Mouse (Mus musculus): ENCODE data around the gene Dhrs4. TPM values are rescaled to one million over a fixed set of nuclear protein-coding genes. Genes with fewer than 3 reads are reported as not detected.

Dhrs4 gene
- polyA plus RNA-seq, 1 experiment from 2014 or later = 53.7 TPM

GRCm38 (mm10) chr14:55470806-55471205 is 7.8 kb upstream of the Dhrs4 start:
- 4% methylated on average over 10 of the region's 10 CpGs for WGBS
- Histone ChIP-seq H3K27me3 (ENCODE audit: control insufficient read depth, insufficient read depth, low read length) (no peaks in the 10 kb centered on the region), H3K9me3 (ENCODE audit: control insufficient read depth, low read length) (no peaks in the 10 kb centered on the region), H3K27ac (replicated peaks) (no peak overlapping the region), H3K9ac (ENCODE audit: low read length) (no peak overlapping the region), H3K4me1 (replicated peaks; ENCODE audit: control insufficient read depth, insufficient read depth) (no peaks in the 10 kb centered on the region; the same call in 1 of the 2 replicates), H3K4me3 (ENCODE audit: low read depth, low read length) (no peak overlapping the region), H3K36me3 (ENCODE audit: control insufficient read depth, insufficient read depth, low read length) (no peaks in the 10 kb centered on the region), H3K4me2 (replicated peaks; ENCODE audit: low read depth) (no peak overlapping the region)
- TF ChIP-seq EP300 (optimal IDR thresholded peaks at IDR 0.05) (no peak), CTCF (IDR thresholded peaks at IDR 0.05; ENCODE audit: low read depth) (no peak)
- DNase-seq (ENCODE audit: low spot score) = no peak
- no peak for ATAC-seq (ENCODE audit: low FRiP score, low TSS enrichment)

GRCm38 (mm10) chr14:55475654-55476053 is 2.9 kb upstream of the Dhrs4 start:
- Histone ChIP-seq H3K9me3 (ENCODE audit: control insufficient read depth, low read length) (no peaks in the 10 kb centered on the region), H3K27ac (replicated peaks) (no peak overlapping the region), H3K27me3 (ENCODE audit: control insufficient read depth, insufficient read depth, low read length) (no peaks in the 10 kb centered on the region), H3K9ac (ENCODE audit: low read length) (no peak overlapping the region), H3K4me1 (replicated peaks; ENCODE audit: control insufficient read depth, insufficient read depth) (no peaks in the 10 kb centered on the region), H3K36me3 (ENCODE audit: control insufficient read depth, insufficient read depth, low read length) (no peaks in the 10 kb centered on the region; the same call in 1 of the 2 replicates), H3K4me2 (replicated peaks; ENCODE audit: low read depth) (no peak overlapping the region), H3K4me3 (ENCODE audit: low read depth, low read length) (no peak overlapping the region)
- 47% methylated on average over 2 of the region's 2 CpGs for WGBS
- TF ChIP-seq CTCF (IDR thresholded peaks at IDR 0.05; ENCODE audit: low read depth) (no peak), EP300 (optimal IDR thresholded peaks at IDR 0.05) (no peak)
- ATAC-seq (ENCODE audit: low FRiP score, low TSS enrichment) = no peak
- no peak for DNase-seq (ENCODE audit: low spot score)

- no peak overlapping the region for H3K4me3 ChIP-seq (ENCODE audit: low read depth, low read length)
- ATAC-seq (ENCODE audit: low FRiP score, low TSS enrichment) (no peak), DNase-seq (ENCODE audit: low spot score) (no peak)
- no peak overlapping the region for H3K4me2 ChIP-seq (replicated peaks; ENCODE audit: low read depth)
- no peak overlapping the region for H3K9ac ChIP-seq (ENCODE audit: low read length)
- H3K9me3 ChIP-seq (ENCODE audit: control insufficient read depth, low read length) = no peaks in the 10 kb centered on the region
- 100% methylated on average over 1 of the region's 1 CpGs for WGBS
- TF ChIP-seq EP300 (optimal IDR thresholded peaks at IDR 0.05) (no peak), CTCF (IDR thresholded peaks at IDR 0.05; ENCODE audit: low read depth) (no peak)
- no peaks in the 10 kb centered on the region for H3K27me3 ChIP-seq (ENCODE audit: control insufficient read depth, insufficient read depth, low read length)
- H3K4me1 ChIP-seq (replicated peaks; ENCODE audit: control insufficient read depth, insufficient read depth) = no peaks in the 10 kb centered on the region
- no peak overlapping the region for H3K27ac ChIP-seq (replicated peaks)
- no peaks in the 10 kb centered on the region; the same call in 1 of the 2 replicates for H3K36me3 ChIP-seq (ENCODE audit: control insufficient read depth, insufficient read depth, low read length)
These were observed 1.1 kb upstream of the Dhrs4 start for GRCm38 (mm10) chr14:55477421-55477820.

GRCm38 (mm10) chr14:55477829-55478228 is 729 bp upstream of the Dhrs4 start:
- Histone ChIP-seq H3K9me3 (ENCODE audit: control insufficient read depth, low read length) (no peaks in the 10 kb centered on the region), H3K4me1 (replicated peaks; ENCODE audit: control insufficient read depth, insufficient read depth) (no peaks in the 10 kb centered on the region), H3K4me3 (ENCODE audit: low read depth, low read length) (no peak overlapping the region), H3K9ac (ENCODE audit: low read length) (no peak overlapping the region), H3K27ac (replicated peaks) (no peak overlapping the region), H3K4me2 (replicated peaks; ENCODE audit: low read depth) (peak overlapping the region; percentile 59; the same call in 1 of the 2 replicates), H3K27me3 (ENCODE audit: control insufficient read depth, insufficient read depth, low read length) (no peaks in the 10 kb centered on the region), H3K36me3 (ENCODE audit: control insufficient read depth, insufficient read depth, low read length) (no peaks in the 10 kb centered on the region; the same call in 1 of the 2 replicates)
- TF ChIP-seq CTCF (IDR thresholded peaks at IDR 0.05; ENCODE audit: low read depth) (no peak), EP300 (optimal IDR thresholded peaks at IDR 0.05) (no peak)
- ATAC-seq (ENCODE audit: low FRiP score, low TSS enrichment) = no peak
- 81% methylated on average over 5 of the region's 5 CpGs for WGBS
- DNase-seq (ENCODE audit: low spot score) = no peak

- Histone ChIP-seq H3K9me3 (ENCODE audit: control insufficient read depth, low read length) (no peaks in the 10 kb centered on the region), H3K4me3 (ENCODE audit: low read depth, low read length) (no peak overlapping the region), H3K4me2 (replicated peaks; ENCODE audit: low read depth) (peak overlapping the region; percentile 59; the same call in 1 of the 2 replicates), H3K27me3 (ENCODE audit: control insufficient read depth, insufficient read depth, low read length) (no peaks in the 10 kb centered on the region), H3K9ac (ENCODE audit: low read length) (no peak overlapping the region), H3K27ac (replicated peaks) (no peak overlapping the region), H3K36me3 (ENCODE audit: control insufficient read depth, insufficient read depth, low read length) (no peaks in the 10 kb centered on the region; the same call in 1 of the 2 replicates), H3K4me1 (replicated peaks; ENCODE audit: control insufficient read depth, insufficient read depth) (no peaks in the 10 kb centered on the region)
- no peak for TF ChIP-seq CTCF (IDR thresholded peaks at IDR 0.05; ENCODE audit: low read depth)
- no peak for TF ChIP-seq EP300 (optimal IDR thresholded peaks at IDR 0.05)
- ATAC-seq (ENCODE audit: low FRiP score, low TSS enrichment) (no peak), DNase-seq (ENCODE audit: low spot score) (no peak)
- 92% methylated on average over 10 of the region's 10 CpGs for WGBS
These were observed 1.1 kb downstream of the Dhrs4 start for GRCm38 (mm10) chr14:55479629-55480028.

- H3K36me3 ChIP-seq (ENCODE audit: control insufficient read depth, insufficient read depth, low read length) = peaks cover 3% of the 10 kb centered on the region; the same call in 1 of the 2 replicates
- 77% methylated on average over 5 of the region's 5 CpGs for WGBS
- TF ChIP-seq CTCF (IDR thresholded peaks at IDR 0.05; ENCODE audit: low read depth) (no peak), EP300 (optimal IDR thresholded peaks at IDR 0.05) (no peak)
These were observed 6.0 kb downstream of the Dhrs4 start for GRCm38 (mm10) chr14:55484430-55485085.

More at GRCm38 (mm10) chr14:55484430-55485085, 6.0 kb downstream of the Dhrs4 start:
- Histone ChIP-seq H3K4me2 (replicated peaks; ENCODE audit: low read depth) (no peak overlapping the region), H3K27me3 (ENCODE audit: control insufficient read depth, insufficient read depth, low read length) (no peaks in the 10 kb centered on the region), H3K27ac (replicated peaks) (no peak overlapping the region), H3K9ac (ENCODE audit: low read length) (no peak overlapping the region), H3K9me3 (ENCODE audit: control insufficient read depth, low read length) (no peaks in the 10 kb centered on the region), H3K4me1 (replicated peaks; ENCODE audit: control insufficient read depth, insufficient read depth) (no peaks in the 10 kb centered on the region), H3K4me3 (ENCODE audit: low read depth, low read length) (no peak overlapping the region)
- DNase-seq (ENCODE audit: low spot score) (no peak), ATAC-seq (ENCODE audit: low FRiP score, low TSS enrichment) (peak; percentile 27; the same call in 1 of the 2 replicates)

All from stomach, postnatal 0 days (tissue).